Mouse (Mus musculus) liver, embryonic 14.5 days (tissue): ENCODE measurements around the gene Nfil3. TPM values are rescaled to one million over a fixed set of nuclear protein-coding genes. Genes with fewer than 3 reads are reported as not detected.

ENCODE experiments used
- ATAC-seq: fragments of 200-750 bp; cut with Nextera tagmentation; 2 replicates; pipeline ENCODE4 v1.8.0; 2017; ENCODE audit warnings: moderate number of reproducible peaks, mild to moderate bottlenecking, moderate library complexity; ENCODE audit not compliant: insufficient read depth
- DNase-seq, 3 experiments: peaks; one replicate each; pipeline ENCODE4 v3.0.0-alpha.2; 2012 to 2013; ENCODE audit warnings: low read depth in 3 of 3, low spot score in 3 of 3
- H3K27ac ChIP-seq: fragments of 300-500 bp; sonication (generic); 2 replicates; pipeline ENCODE4 v1.5.1; 2014; ENCODE audit warnings: moderate library complexity, mild to moderate bottlenecking, control low read depth, inconsistent platforms
- H3K27me3 ChIP-seq: fragments of 300-500 bp; sonication (generic); 2 replicates; pipeline ENCODE4 v1.6.1; 2014; ENCODE audit warnings: mild to moderate bottlenecking, low read length, moderate library complexity; ENCODE audit not compliant: control insufficient read depth, insufficient read depth
- H3K36me3 ChIP-seq: fragments of 300-500 bp; sonication (generic); replicated peaks from 2 replicates; pipeline ENCODE4 v1.6.1; 2014; ENCODE audit warnings: low read depth; ENCODE audit not compliant: control insufficient read depth, insufficient read depth
- H3K4me1 ChIP-seq, 2 experiments: fragments of 200-500 bp in 1 of 2; fragments of 300-500 bp in 1 of 2; sonication (generic) in 1 of 2; replicated peaks; 2 replicates each; pipeline ENCODE4 v1.6.1; 2012 to 2014; ENCODE audit warnings: antibody characterized with exemption in 1 of 2, inconsistent platforms in 1 of 2, low read length in 1 of 2; ENCODE audit not compliant: control insufficient read depth in 2 of 2, insufficient read depth in 2 of 2
- H3K4me2 ChIP-seq: fragments of 300-500 bp; sonication (generic); 2 replicates; pipeline ENCODE4 v1.6.1; 2014; ENCODE audit warnings: low read depth, mild to moderate bottlenecking, control low read depth, moderate library complexity
- H3K4me3 ChIP-seq, 2 experiments: fragments of 200-500 bp in 1 of 2; fragments of 300-500 bp in 1 of 2; sonication (generic) in 1 of 2; 2 replicates each; pipeline ENCODE4 v1.5.1; 2012 to 2014; ENCODE audit warnings: low read depth in 2 of 2, low read length in 2 of 2, mild to moderate bottlenecking in 2 of 2, control low read depth in 1 of 2, inconsistent platforms in 1 of 2, moderate library complexity in 1 of 2; ENCODE audit not compliant: insufficient read depth in 1 of 2
- H3K9ac ChIP-seq: fragments of 300-500 bp; sonication (generic); replicated peaks from 2 replicates; pipeline ENCODE4 v1.6.1; 2014; ENCODE audit warnings: mild to moderate bottlenecking, control low read depth, moderate library complexity
- H3K9me3 ChIP-seq: fragments of 300-500 bp; sonication (generic); 2 replicates; pipeline ENCODE4 v1.6.1; 2016; ENCODE audit warnings: low read length, mixed read lengths; ENCODE audit not compliant: control insufficient read depth
- CTCF ChIP-seq: IDR thresholded peaks from 2 replicates; pipeline ENCODE4 v1.5.1; 2016; ENCODE audit warnings: antibody characterized with exemption, low read depth, control low read depth
- EP300 ChIP-seq: IDR thresholded peaks from 2 replicates; pipeline ENCODE4 v1.6.1; 2016; ENCODE audit warnings: antibody characterized with exemption, low read depth
- WGBS: fragments of 180-500 bp; shearing (Covaris S2); extraction: QIAGEN DNeasy Blood & Tissue Kit; methylation state at CpG from one replicate; pipeline ENCODE4 v1.1.7; 2014; ENCODE audit not compliant: insufficient replicate concordance; 5-methylcytosine and 5-hydroxymethylcytosine counted together
- polyA plus RNA-seq, 2 experiments: library from polyadenylated mRNA; depleted of rRNA in 1 of 2; stranded (reverse) in 1 of 2; unstranded in 1 of 2; fragments of >200 nt; fragmentation: Nextera tagmentation in 1 of 2; extraction: Ambion mirVana in 1 of 2; gene quantifications; 2 replicates each; pipeline versions ENCODE4 v1.2.1 to v1.2.3; 2012 to 2014

Gene Nfil3
- polyA plus RNA-seq, 2 experiments, result 1.0 to 2.1 TPM

- TF ChIP-seq CTCF, result no peak
- no peak for TF ChIP-seq EP300
- Histone ChIP-seq H3K9ac (0 out of 2 replicates have a peak overlapping the region, but pooled peaks have one; percentile 24), H3K27me3 (peaks cover 65% of the 10 kb centered on the region), H3K27ac (no peak overlapping the region), H3K36me3 (no peaks in the 10 kb centered on the region), H3K4me3 (peak overlapping the region; percentile 64 to 65), H3K4me1 (peaks cover 0 to 12% of the 10 kb centered on the region in 2 experiments; a peak in 1 of 4 replicates), H3K9me3 (no peaks in the 10 kb centered on the region), H3K4me2 (peak overlapping the region; percentile 70)
- ATAC-seq (peak; percentile 61), DNase-seq (no peak)
- WGBS, result under 1% methylated on average over 75 of the region's 77 CpGs
Observed at GRCm38 (mm10) chr13:52980211-52980950, 492 bp downstream of the Nfil3 start.

GRCm38 (mm10) chr13:52979331-52980051 is 1.4 kb downstream of the Nfil3 start:
- no peaks in the 10 kb centered on the region for H3K36me3 ChIP-seq
- no peak overlapping the region for H3K27ac ChIP-seq
- TF ChIP-seq EP300, result no peak
- no peak for TF ChIP-seq CTCF

GRCm38 (mm10) chr13:52978321-52978981 is 2.4 kb downstream of the Nfil3 start:
- WGBS, result 2% methylated on average over 62 of the region's 64 CpGs
- H3K4me1 ChIP-seq, result peaks cover 0 to 16% of the 10 kb centered on the region in 2 experiments; a peak in 1 of 4 replicates
- DNase-seq (no peak), ATAC-seq (no peak)
- H3K27ac ChIP-seq, result no peak overlapping the region
- H3K9ac ChIP-seq, result no peak overlapping the region
- H3K9me3 ChIP-seq, result no peaks in the 10 kb centered on the region
- peaks cover 65% of the 10 kb centered on the region for H3K27me3 ChIP-seq
- TF ChIP-seq EP300, result no peak
- no peak for TF ChIP-seq CTCF
- H3K36me3 ChIP-seq, result no peaks in the 10 kb centered on the region
- H3K4me2 ChIP-seq, result peak overlapping the region; percentile 38
- peak overlapping the region; percentile 30 to 39 for H3K4me3 ChIP-seq

More at GRCm38 (mm10) chr13:52979331-52980051, 1.4 kb downstream of the Nfil3 start:
- Histone ChIP-seq H3K27me3 (peaks cover 65% of the 10 kb centered on the region), H3K4me3 (peak overlapping the region; percentile 64 to 65; a peak in 3 of 4 replicates), H3K4me1 (peaks cover 0 to 16% of the 10 kb centered on the region in 2 experiments; a peak in 1 of 4 replicates), H3K9ac (no peak overlapping the region), H3K9me3 (no peaks in the 10 kb centered on the region), H3K4me2 (peak overlapping the region; percentile 70)
- DNase-seq (no peak), ATAC-seq (no peak)
- WGBS, result under 1% methylated on average over 22 of the region's 22 CpGs

- no peaks in the 10 kb centered on the region for H3K36me3 ChIP-seq
- no peak overlapping the region for H3K9ac ChIP-seq
- ATAC-seq (no peak), DNase-seq (no peak)
- H3K9me3 ChIP-seq, result no peaks in the 10 kb centered on the region
- H3K27ac ChIP-seq, result no peak overlapping the region
- H3K27me3 ChIP-seq, result peaks cover 59% of the 10 kb centered on the region
- H3K4me3 ChIP-seq, result peak overlapping the region in 1 of 2 experiments; percentile 30; a peak in 1 of 4 replicates
- WGBS, result 23% methylated on average over 4 of the region's 4 CpGs
- TF ChIP-seq CTCF (no peak), EP300 (no peak)
- peaks cover 0 to 16% of the 10 kb centered on the region in 2 experiments; a peak in 1 of 4 replicates for H3K4me1 ChIP-seq
- peak overlapping the region; percentile 38 for H3K4me2 ChIP-seq
Observed at GRCm38 (mm10) chr13:52977757-52978156, 3.1 kb downstream of the Nfil3 start.
